Mouse (Mus musculus): ENCODE results near the gene Scimp.
"Not testable (repeated sequence)": the region's sequence is repeated elsewhere in the genome, so short reads cannot be mapped to it uniquely, and the experiment has no call there.

Scimp gene

DNA sequence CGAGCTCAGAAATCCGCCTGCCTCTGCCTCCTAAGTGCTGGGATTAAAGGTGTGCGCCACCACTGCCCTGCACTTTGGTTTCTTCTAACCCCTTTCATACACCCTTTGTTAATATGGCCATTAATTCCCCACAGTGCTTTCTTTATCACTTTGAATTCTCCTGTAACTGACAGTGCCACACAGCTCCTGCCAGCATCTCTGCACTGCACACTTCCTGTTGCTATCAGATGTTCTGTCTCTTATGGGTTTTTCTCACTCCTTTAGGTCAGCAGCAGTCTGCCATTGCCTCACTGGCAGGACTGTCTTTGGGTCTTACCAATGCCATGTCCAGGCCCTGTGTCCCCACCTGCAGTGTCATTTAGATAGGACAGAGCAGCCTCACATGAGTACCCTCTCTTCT, 41.6 kb downstream of the Scimp start:
- no peak for DNase-seq (ENCODE audit: low spot score)

DNA sequence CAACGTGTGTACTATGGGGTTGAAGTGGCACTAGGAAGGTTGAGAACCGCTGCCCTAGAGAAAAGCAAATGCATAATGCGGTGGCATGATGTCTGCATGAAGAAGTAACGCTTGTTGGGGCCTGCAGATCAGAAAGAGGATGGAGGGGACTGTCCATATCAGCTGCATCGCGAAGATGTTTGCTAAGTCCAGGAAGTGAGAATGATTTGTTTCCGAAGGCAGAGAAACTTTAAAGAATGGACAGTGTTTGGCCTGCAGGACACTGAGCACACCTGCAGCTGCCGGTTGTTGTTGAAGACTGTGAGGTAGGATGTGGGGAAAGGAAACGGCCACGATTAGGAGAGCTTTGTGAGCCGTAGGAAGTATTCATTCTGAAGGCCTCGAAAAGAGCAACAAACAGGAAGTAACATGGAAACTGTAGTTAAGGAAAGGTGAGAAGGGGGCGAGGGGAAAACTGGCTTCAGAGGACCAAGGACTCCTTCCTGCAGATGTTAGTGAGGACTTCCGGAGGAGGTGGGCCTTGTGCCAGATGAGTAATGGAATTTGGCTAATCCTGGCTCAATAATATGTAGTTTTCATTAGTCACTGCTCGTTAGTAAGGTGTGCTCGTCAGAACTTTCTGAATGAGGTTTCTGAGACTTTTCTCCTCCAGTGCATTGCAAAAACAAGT, 46.5 kb downstream of the Scimp start:
- DNase-seq (ENCODE audit: low spot score) = no peak

DNA sequence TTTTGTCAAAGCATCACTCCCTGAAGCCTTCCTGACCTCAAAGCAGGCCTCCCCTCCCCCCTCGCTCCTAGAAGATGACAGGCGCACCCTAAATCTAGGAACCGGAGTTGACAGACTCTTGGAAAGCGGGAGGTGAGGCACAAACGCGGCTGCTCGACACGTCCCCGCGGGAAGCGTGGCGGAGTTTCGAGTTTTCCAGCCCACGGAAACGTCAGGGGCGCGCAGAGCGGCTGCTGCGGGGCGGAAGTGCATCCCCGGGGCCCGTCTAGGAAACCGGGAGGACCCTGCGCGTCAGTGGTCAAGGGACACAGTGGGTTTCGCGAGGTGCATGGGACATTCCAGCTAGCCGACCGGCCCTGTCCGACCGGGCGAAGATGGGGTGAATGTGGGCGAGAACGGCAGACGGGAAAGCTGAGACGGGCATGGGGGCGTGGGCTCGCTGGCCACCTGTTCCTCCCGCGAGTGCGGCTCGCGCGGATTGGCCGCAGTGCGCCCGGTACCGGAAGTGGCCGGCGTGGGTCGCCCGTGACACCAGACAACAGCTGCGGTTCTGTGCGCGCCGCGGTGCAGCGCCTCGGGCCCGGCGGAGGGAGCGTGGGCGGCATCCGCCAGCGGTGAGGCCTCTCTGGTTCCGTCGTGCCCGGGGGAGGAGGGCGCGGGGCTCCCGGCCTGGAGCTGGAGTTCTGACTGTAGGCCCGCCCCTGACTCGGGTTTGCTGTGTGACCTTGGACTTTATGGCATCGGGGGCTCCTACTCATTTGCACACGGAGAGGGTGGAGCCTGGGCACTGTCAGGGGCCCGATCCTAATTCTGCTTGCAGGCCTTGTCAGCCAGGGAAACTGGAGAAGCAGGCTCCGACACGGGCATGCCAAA, 48.2 kb downstream of the Scimp start, which contains the start of gene Zfp3:
TSS of gene Zfp3 (plus strand) at position 274 of the 873 bp plus-strand sequence.
- DNase-seq (ENCODE audit: low spot score) = peak; percentile 88

DNA sequence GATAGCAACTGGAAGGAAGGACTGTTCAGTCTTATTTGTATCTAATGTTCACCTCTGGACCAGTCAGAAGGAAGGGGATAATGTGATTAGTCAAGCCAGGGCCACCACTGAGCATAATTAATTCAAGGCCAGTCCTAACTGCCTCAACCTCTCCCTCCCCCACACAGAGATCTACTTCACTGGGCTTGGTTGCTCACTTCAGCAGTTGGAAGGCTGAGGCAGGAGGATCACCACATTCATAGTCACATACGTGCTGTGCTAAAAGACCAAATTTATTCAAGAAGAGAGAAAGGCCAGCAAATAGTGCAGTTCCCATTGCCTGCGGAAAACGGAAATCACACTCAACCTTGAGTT, 48.8 kb downstream of the Scimp start:
- DNase-seq (ENCODE audit: low spot score) = no peak

DNA sequence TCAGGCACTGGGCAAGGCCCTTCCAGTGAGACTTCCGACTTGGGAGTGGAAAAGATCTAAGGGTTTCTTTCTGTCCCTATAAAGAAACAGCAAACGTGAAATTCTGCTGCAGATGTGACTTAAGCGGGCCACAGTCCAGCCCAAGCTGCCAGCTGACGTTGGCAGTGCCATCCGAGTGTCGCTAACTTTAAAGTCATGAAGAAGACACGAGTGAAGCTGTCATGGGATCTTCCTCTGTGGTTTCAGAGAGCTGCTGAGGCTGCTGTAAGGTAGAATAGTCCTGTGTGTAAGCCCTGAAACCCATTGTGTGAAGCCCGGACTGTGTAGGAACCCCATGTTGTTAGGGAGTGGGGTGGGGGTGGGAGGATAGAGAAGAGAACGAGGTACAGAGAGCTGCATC, 49.7 kb downstream of the Scimp start:
- DNase-seq (ENCODE audit: low spot score) = no peak

DNA sequence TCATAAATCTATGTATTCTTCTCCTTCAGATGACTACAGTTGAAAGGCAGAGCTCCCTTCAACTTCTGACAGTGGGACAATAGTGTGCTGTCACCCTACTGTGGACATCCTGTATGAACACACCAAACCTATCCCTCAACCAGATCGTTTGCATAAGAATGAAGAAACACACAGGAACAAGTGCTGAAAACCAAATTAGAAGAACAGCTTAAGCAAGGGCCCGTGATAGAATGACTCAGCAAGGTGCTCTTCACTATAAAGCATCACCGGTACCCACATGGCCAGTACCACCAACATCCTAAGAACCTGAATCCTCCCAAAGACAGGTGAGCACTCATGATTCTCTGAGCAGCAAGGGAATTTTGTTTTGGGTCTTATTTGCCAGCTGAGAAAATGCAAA, 51.9 kb downstream of the Scimp start:
- not testable (repeated sequence) for DNase-seq (ENCODE audit: low spot score)

DNA sequence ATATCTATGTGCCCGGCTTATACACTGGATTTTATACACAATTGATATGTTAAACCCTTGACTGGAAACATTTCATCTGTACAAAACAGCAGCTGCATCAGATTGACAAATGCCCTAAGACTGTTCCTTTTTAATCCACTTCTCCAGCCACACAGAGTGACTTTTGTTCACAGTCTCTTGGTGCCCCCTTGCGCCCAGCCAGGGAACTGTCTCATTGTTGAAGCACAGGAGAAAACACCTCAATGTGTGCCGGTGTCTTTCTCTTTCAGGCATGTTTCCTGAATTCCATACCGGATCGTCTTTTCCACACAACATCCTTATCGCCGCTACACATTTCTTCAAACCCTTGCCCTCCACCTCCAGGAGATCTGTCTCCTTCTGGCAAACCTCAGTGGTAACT, 56.7 kb downstream of the Scimp start:
- peak; percentile 92 for DNase-seq (ENCODE audit: low spot score)

DNA sequence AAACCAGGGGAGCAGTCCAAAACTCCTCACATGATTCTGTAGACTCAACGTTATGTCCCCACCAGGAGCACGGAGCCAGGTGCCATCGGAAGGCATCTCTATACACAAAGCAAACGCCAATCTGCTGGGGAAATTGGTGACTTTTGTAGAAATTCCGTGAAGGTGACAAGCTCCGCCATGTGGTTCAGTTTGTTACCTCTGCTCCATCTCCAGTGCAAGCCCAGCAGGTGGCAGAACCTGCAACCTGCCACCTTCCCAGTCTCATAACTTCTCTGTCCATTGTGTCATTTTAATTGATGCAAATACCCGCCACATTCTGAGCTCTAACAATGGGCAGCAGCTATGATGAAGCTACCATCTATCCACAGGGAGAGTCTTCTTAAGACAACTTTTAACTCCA, 57.4 kb downstream of the Scimp start:
- no peak for DNase-seq (ENCODE audit: low spot score)

DNA sequence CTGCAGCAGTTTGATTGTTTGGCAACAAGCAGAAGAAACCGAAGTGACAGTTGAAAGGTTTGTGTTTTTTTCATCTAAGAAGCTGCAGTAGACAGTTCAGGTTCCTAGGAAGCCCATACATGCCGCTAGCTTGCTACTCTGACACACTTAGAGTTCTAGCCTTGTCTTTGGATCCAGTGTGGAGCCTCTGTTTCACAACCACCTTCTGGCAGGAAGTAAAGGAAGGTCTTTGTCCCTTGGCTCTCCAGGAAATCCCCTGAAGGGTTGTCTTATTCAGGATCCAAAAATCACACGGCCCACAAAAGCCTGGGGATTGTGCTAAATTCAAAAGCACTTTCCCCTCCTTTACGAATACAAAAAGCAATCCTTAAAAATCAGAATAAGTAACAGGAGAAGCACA, 57.9 kb downstream of the Scimp start:
- DNase-seq (ENCODE audit: low spot score) = no peak

DNA sequence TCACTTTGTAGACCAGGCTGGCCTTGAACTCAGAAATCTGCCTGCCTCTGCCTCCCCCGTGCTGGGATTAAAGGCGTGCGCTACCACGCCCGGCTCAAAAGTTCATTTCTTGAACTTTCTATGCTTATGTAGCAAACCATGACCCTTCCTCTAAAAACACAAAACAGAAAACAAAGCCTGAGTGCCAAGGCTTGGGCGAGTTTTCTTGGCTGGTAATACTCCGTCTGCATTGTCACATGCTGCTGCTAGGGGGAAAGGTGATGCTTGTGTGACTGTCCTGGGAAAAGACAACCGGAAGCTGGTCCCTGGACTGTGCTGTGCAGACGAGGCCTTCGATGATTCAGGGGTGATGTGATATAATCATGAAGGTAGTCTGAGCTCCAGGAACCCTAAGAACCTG, 59.2 kb downstream of the Scimp start:
- no peak for DNase-seq (ENCODE audit: low spot score)

DNA sequence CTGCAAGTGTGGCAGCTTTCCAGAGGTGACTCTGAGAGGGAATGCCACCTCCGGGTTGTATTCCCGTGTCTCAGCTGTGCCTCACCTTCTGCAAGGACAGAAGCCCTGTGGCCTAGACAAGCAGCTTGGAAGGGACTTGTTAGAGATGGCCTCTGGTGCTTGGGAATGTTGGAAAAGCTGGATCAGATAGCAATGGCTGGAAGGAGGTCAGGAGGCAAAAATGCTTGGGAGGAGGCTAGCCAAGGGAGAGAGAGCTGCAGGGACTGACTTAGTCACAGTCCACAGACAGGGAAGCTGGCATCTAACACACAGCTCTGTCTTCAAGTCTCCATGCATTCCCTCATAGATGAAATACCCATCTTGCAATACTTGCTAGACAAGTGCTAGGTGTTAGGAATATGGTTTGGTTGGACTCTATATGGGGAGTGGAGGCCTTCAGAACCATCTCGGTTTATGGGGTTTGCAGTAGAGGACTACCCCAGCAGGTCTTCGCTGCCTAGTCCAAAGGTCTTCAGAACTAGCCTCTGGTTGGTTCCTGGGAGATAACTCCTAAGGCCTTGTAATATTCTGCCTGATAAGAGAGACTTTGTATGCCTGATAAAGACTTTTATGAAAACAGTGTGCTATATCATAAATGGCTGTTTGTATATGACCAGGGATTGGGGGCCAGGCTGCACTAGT, 59.9 kb downstream of the Scimp start:
- no peak for DNase-seq (ENCODE audit: low spot score)

DNA sequence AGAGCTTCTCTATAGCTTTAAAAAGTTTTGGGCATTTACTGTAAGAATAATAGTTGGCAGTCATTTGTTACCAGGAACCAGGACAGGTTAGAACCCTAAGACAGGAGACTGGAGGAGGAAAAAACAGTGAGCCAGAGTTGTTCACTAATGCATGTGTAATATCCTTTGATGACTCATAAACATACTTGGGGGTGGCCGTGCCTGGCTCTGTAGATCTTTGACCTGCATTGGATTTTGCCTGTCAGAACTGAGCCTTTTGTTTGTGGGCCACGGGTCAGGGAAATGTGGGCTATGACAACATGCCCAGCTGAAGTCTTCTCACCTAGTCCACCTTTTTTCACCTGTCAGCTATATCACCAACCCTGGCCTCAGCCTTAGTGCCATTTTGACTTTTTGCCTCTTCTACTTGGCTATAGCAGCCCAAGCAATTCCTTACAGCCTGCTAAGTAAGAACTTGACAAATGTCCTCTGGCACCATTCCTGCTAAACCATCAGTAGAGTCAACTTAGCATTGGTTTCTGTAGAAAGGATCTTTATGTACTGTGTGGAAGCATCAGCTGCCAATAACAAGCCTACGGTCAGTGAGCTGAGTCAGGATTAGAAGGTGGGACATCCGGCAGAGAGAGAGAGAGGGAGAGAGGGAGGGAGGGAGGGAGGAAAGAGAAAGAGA, 64.4 kb downstream of the Scimp start:
- DNase-seq (ENCODE audit: low spot score) = no peak

DNA sequence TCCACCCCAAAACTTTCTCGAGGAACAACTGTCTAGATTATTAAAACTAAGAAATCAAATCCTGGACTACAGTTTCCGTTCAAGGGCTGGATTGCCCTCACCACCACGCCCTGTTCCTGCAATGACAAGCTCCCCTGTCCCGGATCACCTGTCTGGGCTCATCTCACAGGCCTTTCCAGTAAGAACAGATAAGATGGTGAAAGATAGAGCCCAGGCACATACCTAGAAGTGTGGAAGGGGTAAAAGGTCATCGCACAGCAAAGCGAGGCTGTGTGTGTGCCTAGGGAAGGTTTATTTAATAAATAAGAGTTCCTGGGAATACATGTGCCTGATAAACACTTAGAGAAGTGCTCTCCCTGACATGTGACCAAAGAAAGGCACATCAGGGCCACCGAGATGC, 66.8 kb downstream of the Scimp start:
- no peak for DNase-seq (ENCODE audit: low spot score)

DNA sequence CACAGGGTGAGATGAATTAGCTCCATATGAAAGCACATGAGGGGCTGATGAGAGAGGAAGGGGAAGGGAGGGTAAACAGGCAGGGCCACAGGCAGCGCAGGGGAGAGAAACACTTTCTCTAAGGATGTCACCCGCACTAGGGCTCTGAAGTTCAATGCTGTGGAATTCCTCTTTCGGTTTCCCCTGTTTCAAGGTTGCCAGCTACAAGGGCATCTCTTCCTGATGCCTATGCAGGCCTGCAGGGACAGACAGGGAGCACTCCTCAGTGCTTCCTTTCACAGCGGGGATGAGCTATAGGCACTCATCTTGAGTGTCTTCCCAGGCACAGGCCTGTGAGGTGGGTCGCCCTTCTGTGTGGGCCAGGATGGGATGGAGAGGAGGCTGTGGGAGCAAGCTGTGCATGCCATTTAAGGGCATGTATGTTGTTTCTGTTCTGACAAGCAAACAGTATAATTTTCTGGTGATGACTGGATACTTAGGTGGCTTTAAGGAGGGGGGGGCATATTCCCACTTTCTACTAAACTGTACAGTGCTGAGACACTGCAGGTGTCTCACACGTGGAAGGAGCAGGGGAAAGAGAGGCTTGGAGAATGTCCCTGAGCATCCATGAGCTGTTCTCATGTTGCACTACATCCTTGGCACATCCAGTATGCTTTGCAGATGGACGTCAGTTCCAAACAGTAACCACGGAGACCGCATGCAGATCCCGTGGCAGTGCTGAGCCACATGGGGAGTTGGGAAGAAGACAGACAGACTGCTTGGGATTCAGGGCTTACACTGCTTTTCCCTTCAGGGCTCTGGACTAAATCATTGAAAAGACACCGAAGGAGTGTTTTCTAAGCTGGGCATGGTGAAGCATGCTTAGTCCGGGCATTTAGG, 69.6 kb downstream of the Scimp start:
- no peak for DNase-seq (ENCODE audit: low spot score)

DNA sequence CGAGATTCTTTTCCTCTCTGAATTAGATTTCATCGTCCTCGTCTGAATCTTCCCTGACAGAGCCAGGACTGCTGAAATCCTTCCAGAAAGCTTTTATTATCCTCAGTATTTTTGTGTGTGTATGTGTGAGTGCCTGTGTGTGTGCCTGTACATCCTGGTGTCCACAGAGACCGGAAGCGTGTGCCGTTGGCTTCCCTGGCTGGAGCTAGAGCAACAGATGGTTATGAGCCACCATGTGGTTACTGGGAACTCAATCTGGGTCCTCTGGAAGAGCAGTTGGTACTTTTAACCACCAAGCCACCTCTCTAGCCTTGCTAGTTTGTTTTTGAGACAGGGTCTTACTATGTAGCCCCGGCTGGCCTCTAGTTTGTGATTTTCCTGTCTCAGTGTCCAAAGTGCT, 70.3 kb downstream of the Scimp start:
- no peak for DNase-seq (ENCODE audit: low spot score)

DNA sequence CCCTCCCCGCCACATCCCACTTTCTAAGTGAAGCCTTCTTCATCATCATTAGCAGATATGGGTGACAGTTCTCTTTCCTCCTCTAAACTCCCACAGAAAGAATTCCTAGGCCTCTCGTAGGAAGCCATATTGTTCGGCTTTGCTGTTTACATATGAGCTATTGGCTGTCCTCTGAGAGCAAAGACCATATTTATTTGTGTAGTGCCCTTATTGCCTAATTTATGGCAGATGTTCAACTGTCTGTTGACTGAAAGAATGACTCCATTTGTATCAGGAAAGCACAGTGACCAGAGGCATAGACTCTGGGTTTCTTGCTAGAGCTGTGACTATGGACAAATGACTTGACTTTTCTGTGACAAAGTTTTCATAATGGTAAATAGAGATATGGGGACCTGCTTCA, 70.8 kb downstream of the Scimp start:
- no peak for DNase-seq (ENCODE audit: low spot score)
